Mouse (Mus musculus) ES-E14 (cell line): ENCODE results near the gene Luzp1. TPM values are rescaled to one million over a fixed set of nuclear protein-coding genes. Genes with fewer than 3 reads are reported as not detected.

Experiments
- DNase-seq: peaks from one replicate; pipeline ENCODE4 v3.0.0-alpha.2; 2013; ENCODE audit warnings: low read depth, low spot score
- H3K27ac ChIP-seq: 2 replicates; pipeline ENCODE4 v1.5.1; 2012; ENCODE audit warnings: low read depth, mild to moderate bottlenecking, low read length, moderate library complexity, mixed read lengths; ENCODE audit not compliant: poor library complexity, insufficient read depth, severe bottlenecking
- H3K36me3 ChIP-seq: 2 replicates; pipeline ENCODE4 v1.6.1; 2012; ENCODE audit warnings: mild to moderate bottlenecking, low read length, moderate library complexity, mixed read lengths; ENCODE audit not compliant: control insufficient read depth, poor library complexity, insufficient read depth, severe bottlenecking
- H3K4me1 ChIP-seq, 2 experiments: fragments of 150-350 bp in 1 of 2; sonication (generic) in 1 of 2; 2 replicates each; pipeline ENCODE4 v1.6.1; 2012; ENCODE audit warnings: low read length in 2 of 2, mild to moderate bottlenecking in 1 of 2, mixed read lengths in 1 of 2; ENCODE audit not compliant: control insufficient read depth in 2 of 2, insufficient read depth in 2 of 2, poor library complexity in 1 of 2
- H3K4me3 ChIP-seq, 2 experiments: fragments of 150-350 bp in 1 of 2; sonication (generic) in 1 of 2; 2 replicates each; pipeline ENCODE4 v1.5.1; 2012; ENCODE audit warnings: low read length in 2 of 2, low read depth in 1 of 2, mild to moderate bottlenecking in 1 of 2, mixed read lengths in 1 of 2; ENCODE audit not compliant: insufficient read depth in 1 of 2, poor library complexity in 1 of 2, severe bottlenecking in 1 of 2
- H3K9ac ChIP-seq: 2 replicates; pipeline ENCODE4 v1.6.1; 2012; ENCODE audit warnings: low read depth, mild to moderate bottlenecking, low read length, mixed read lengths; ENCODE audit not compliant: poor library complexity, insufficient read depth, severe bottlenecking
- H3K9me3 ChIP-seq: fragments of 150-350 bp; sonication (generic); 2 replicates; pipeline ENCODE4 v1.6.1; 2012; ENCODE audit warnings: low read depth, mild to moderate bottlenecking, low read length; ENCODE audit not compliant: control insufficient read depth, insufficient read depth
- CHD2 ChIP-seq: IDR thresholded peaks from 2 replicates; pipeline ENCODE4 v1.6.1; 2014; ENCODE audit warnings: mild to moderate bottlenecking, low read depth, low read length, inconsistent platforms
- HCFC1 ChIP-seq: IDR thresholded peaks from 2 replicates; pipeline ENCODE4 v1.6.1; 2012; ENCODE audit warnings: low read length, inconsistent platforms, borderline replicate concordance; ENCODE audit not compliant: insufficient read depth
- MAFK ChIP-seq: IDR thresholded peaks from 2 replicates; pipeline ENCODE4 v1.6.1; 2014; ENCODE audit warnings: mild to moderate bottlenecking, low read depth, low read length, inconsistent platforms; ENCODE audit not compliant: insufficient read depth
- ZC3H11A ChIP-seq: IDR thresholded peaks from 2 replicates; pipeline ENCODE4 v1.6.1; 2012; ENCODE audit warnings: low read depth, mild to moderate bottlenecking, inconsistent platforms, low read length, borderline replicate concordance
- ZNF384 ChIP-seq: IDR thresholded peaks from 2 replicates; pipeline ENCODE4 v1.6.1; 2012; ENCODE audit warnings: low read depth, low read length, inconsistent platforms
- in situ Hi-C, 2 experiments: fragments of 600-800 bp; cut with MboI; formaldehyde crosslinking; loops; one replicate each; pipeline ENCODE4 v1.15.1; 2025; ENCODE audit warnings: low sequenced_read_pairs in 2 of 2, inconsistent platforms in 1 of 2; ENCODE audit not compliant: unreplicated experiment in 2 of 2
- total RNA-seq: library from RNA; depleted of rRNA; stranded (reverse); fragments of 300-350 nt; gene quantifications from 2 replicates; pipeline ENCODE4 v1.2.3, GENCODE M21; 2012

Luzp1 gene
- total RNA-seq, 1 experiment: 41.0 TPM

- no peak overlapping the region for H3K4me3 ChIP-seq
- TF ChIP-seq CHD2 (no peak), ZNF384 (no peak), HCFC1 (no peak), MAFK (no peak), ZC3H11A (no peak)
- in situ Hi-C loops: no loop called here
- no peak overlapping the region for H3K27ac ChIP-seq
- H3K36me3 ChIP-seq: peaks cover 21% of the 10 kb centered on the region
- no peak for DNase-seq
- peaks cover 0 to 6% of the 10 kb centered on the region in 2 experiments; a peak in 3 of 4 replicates for H3K4me1 ChIP-seq
- no peak overlapping the region for H3K9ac ChIP-seq
- no peaks in the 10 kb centered on the region for H3K9me3 ChIP-seq
Observed at GRCm38 (mm10) chr4:136569998-136570397, 100.4 kb downstream of the Luzp1 start.

GRCm38 (mm10) chr4:136581885-136582284, 112.3 kb downstream of the Luzp1 start:
- TF ChIP-seq CHD2 (no peak), ZC3H11A (no peak), HCFC1 (no peak), MAFK (no peak), ZNF384 (no peak)
- in situ Hi-C loops: no loop called here
- no peak overlapping the region for H3K4me3 ChIP-seq
- H3K36me3 ChIP-seq: peaks cover 2% of the 10 kb centered on the region; the same call in 1 of the 2 replicates
- H3K9me3 ChIP-seq: no peaks in the 10 kb centered on the region
- no peak for DNase-seq
- H3K27ac ChIP-seq: no peak overlapping the region
- H3K9ac ChIP-seq: no peak overlapping the region
- peaks cover 4 to 8% of the 10 kb centered on the region in 2 experiments; a peak in 2 of 4 replicates for H3K4me1 ChIP-seq

DNA sequence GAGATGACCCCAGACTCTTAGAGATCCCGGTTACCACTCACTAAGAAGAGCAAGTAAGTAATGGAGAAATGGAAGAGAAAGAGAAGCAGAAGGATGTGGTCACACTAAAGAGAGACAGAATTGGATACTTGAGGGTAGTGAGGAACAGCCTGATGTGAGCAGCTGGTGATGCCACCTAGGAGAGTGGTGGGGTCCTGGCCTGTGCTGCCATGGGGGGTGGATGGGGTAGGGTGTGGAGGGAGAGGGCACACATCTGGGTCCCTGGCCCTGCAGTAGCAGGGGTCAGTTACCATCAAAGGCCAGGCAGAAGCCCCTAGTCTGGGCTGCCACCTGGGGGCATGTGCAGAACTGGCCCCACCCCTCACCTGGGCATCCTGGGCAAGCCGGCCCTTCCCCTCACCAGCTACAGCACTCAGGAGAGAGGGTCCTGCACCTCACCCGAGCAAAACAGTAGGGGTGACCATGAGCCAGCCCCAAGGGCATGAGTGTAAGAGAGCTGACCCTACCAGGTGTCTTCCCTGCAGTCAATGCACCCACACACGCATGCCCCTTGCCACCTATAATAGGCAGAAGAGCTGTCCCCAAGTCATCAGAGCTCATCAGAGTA, 117.8 kb downstream of the Luzp1 start:
- H3K9me3 ChIP-seq: no peaks in the 10 kb centered on the region
- H3K4me3 ChIP-seq: no peak overlapping the region
- in situ Hi-C loops: no loop called here
- no peak for TF ChIP-seq ZC3H11A
- no peak for TF ChIP-seq ZNF384
- TF ChIP-seq MAFK: no peak
- no peak for TF ChIP-seq HCFC1
- TF ChIP-seq CHD2: no peak
- H3K36me3 ChIP-seq: peaks cover 5% of the 10 kb centered on the region
- H3K27ac ChIP-seq: no peak overlapping the region
- no peak overlapping the region for H3K9ac ChIP-seq
- DNase-seq: no peak
- peaks cover 11 to 23% of the 10 kb centered on the region in 2 experiments; a peak in 3 of 4 replicates for H3K4me1 ChIP-seq

GRCm38 (mm10) chr4:136588003-136588402, 118.4 kb downstream of the Luzp1 start:
- TF ChIP-seq CHD2: no peak
- no peak for TF ChIP-seq ZNF384
- no peak for TF ChIP-seq MAFK
- no peak for TF ChIP-seq ZC3H11A
- TF ChIP-seq HCFC1: no peak
- Histone ChIP-seq H3K36me3 (peaks cover 5% of the 10 kb centered on the region), H3K27ac (no peak overlapping the region), H3K9me3 (no peaks in the 10 kb centered on the region), H3K4me1 (peaks cover 9 to 23% of the 10 kb centered on the region in 2 experiments; a peak in 3 of 4 replicates), H3K4me3 (no peak overlapping the region), H3K9ac (no peak overlapping the region)
- DNase-seq: no peak
- in situ Hi-C loops: no loop called here

- no peak for TF ChIP-seq MAFK
- no peak for TF ChIP-seq CHD2
- no peak for TF ChIP-seq ZNF384
- TF ChIP-seq ZC3H11A: no peak
- TF ChIP-seq HCFC1: no peak
- Histone ChIP-seq H3K36me3 (peaks cover 9% of the 10 kb centered on the region), H3K27ac (no peak overlapping the region), H3K4me1 (peaks cover 3 to 29% of the 10 kb centered on the region in 2 experiments), H3K9ac (no peak overlapping the region), H3K4me3 (no peak overlapping the region), H3K9me3 (no peaks in the 10 kb centered on the region)
- DNase-seq: no peak
- in situ Hi-C loops: no loop called here
Observed at GRCm38 (mm10) chr4:136592111-136592510, 122.5 kb downstream of the Luzp1 start.
